Mouse (Mus musculus): Measurements from ENCODE around the gene Tlx1. TPM values are rescaled to one million over a fixed set of nuclear protein-coding genes. Genes with fewer than 3 reads are reported as not detected.

The Tlx1 gene
- polyA plus RNA-seq, 1 experiment from 2014 or later: not detected

DNA sequence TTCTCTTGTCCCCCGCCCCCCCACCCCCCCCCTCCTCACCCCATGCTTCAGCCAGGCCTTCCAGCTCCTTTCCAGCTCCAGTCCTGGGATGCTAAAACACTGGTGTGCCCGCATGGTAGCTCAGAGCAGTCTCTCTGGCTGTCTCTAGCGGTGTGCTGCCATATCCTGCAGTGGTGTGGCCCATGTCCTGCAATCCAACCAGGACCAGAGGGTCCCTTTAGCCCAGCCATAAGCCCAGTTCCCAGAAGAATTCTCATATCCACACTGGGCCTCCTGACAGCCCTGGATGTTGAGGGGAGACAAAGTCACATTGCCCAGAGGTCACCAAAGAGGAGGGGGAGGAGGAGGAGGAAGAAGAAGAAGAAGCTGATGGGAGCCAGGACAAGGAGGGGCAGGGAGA is 35.7 kb upstream of the Tlx1 start:
- Histone ChIP-seq H3K4me1 (ENCODE audit: insufficient read depth, low read depth, low read length) (no peaks in the 10 kb centered on the region), H3K27ac (ENCODE audit: low read length) (no peak overlapping the region), H3K4me3 (ENCODE audit: low read depth, low read length) (no peak overlapping the region), H3K9me3 (ENCODE audit: low read length) (no peaks in the 10 kb centered on the region), H3K9ac (replicated peaks; ENCODE audit: low read depth) (no peak overlapping the region), H3K36me3 (ENCODE audit: insufficient read depth, low read length) (no peaks in the 10 kb centered on the region), H3K27me3 (replicated peaks; ENCODE audit: insufficient read depth, low read length) (0 out of 2 replicates have a peak, but pooled peaks cover 3% of the 10 kb centered on the region), H3K4me2 (replicated peaks; ENCODE audit: low read depth, low read length) (no peak overlapping the region)
- no peak for TF ChIP-seq EP300 (IDR thresholded peaks at IDR 0.05)
- TF ChIP-seq CTCF (IDR thresholded peaks at IDR 0.05): no peak
- DNase-seq (ENCODE audit: low spot score) (no peak), ATAC-seq (no peak)
- WGBS: 31% methylated on average over 3 of the region's 3 CpGs

DNA sequence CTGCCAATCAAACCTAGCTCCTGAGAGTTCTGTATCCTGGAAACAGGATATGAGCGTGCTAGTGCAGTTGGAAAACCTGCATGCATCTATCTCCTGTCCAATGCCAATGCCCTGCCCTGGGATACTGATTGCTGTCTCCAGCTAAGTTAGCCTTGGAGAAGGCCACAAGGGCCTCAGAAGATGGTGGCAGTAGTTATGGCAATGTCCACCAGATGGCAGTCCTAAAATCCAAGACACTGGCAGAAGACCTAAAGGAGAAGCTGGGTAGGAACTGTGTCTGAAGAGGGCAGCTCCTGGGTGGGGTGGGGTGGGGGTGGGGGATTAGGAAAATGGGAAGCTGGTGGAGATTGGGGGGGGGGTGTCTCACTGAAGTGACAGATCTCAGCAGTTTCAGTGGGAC is 33.7 kb upstream of the Tlx1 start:
- H3K36me3 ChIP-seq (ENCODE audit: insufficient read depth, low read length): no peaks in the 10 kb centered on the region

GRCm38 (mm10) chr19:45131966-45132628 is 18.4 kb upstream of the Tlx1 start:
- H3K36me3 ChIP-seq (ENCODE audit: insufficient read depth, low read length): no peaks in the 10 kb centered on the region
- ATAC-seq: peak; percentile 32
- H3K27ac ChIP-seq (ENCODE audit: low read length): no peak overlapping the region
- no peaks in the 10 kb centered on the region for H3K4me1 ChIP-seq (ENCODE audit: insufficient read depth, low read depth, low read length)
- H3K4me3 ChIP-seq (ENCODE audit: low read depth, low read length): no peak overlapping the region
- H3K9me3 ChIP-seq (ENCODE audit: low read length): no peaks in the 10 kb centered on the region
- no peak overlapping the region for H3K4me2 ChIP-seq (replicated peaks; ENCODE audit: low read depth, low read length)
- H3K27me3 ChIP-seq (replicated peaks; ENCODE audit: insufficient read depth, low read length): 0 out of 2 replicates have a peak, but pooled peaks cover 4% of the 10 kb centered on the region
- 13% methylated on average over 14 of the region's 14 CpGs for WGBS
- no peak for TF ChIP-seq CTCF (IDR thresholded peaks at IDR 0.05)
- no peak for TF ChIP-seq EP300 (IDR thresholded peaks at IDR 0.05)
- DNase-seq (ENCODE audit: low spot score): peak; percentile 36
- no peak overlapping the region for H3K9ac ChIP-seq (replicated peaks; ENCODE audit: low read depth)

More for the DNA sequence above, 33.7 kb upstream of the Tlx1 start:
- Histone ChIP-seq H3K27me3 (replicated peaks; ENCODE audit: insufficient read depth, low read length) (0 out of 2 replicates have a peak, but pooled peaks cover 3% of the 10 kb centered on the region), H3K27ac (ENCODE audit: low read length) (no peak overlapping the region), H3K4me1 (ENCODE audit: insufficient read depth, low read depth, low read length) (no peaks in the 10 kb centered on the region), H3K4me3 (ENCODE audit: low read depth, low read length) (no peak overlapping the region), H3K4me2 (replicated peaks; ENCODE audit: low read depth, low read length) (no peak overlapping the region), H3K9me3 (ENCODE audit: low read length) (no peaks in the 10 kb centered on the region), H3K9ac (replicated peaks; ENCODE audit: low read depth) (no peak overlapping the region)
- 41% methylated on average over 1 of the region's 1 CpGs for WGBS
- ATAC-seq (no peak), DNase-seq (ENCODE audit: low spot score) (peak; percentile 41)
- TF ChIP-seq EP300 (IDR thresholded peaks at IDR 0.05) (no peak), CTCF (IDR thresholded peaks at IDR 0.05) (peak; percentile 77)

DNA sequence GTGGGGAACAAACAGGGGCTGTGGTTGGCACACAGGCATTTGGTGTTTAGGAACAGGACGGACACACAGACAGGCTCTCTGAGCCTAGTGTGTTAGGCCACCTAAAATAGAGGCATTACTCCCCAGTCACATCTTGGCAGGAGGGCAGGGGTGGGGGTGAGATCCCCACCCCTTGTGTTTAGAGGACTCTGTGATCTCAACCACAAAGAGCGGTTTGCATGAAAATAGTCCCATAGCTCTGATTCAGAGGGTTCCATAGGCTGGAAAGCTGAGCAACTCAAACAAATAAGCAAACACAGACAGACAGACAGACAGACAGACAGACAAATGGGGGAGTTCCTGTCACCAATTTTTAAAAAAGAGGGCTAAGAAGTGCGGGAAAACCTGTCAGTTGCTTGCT is 7.9 kb upstream of the Tlx1 start:
- Histone ChIP-seq H3K4me1 (ENCODE audit: insufficient read depth, low read depth, low read length) (no peaks in the 10 kb centered on the region), H3K36me3 (ENCODE audit: insufficient read depth, low read length) (no peaks in the 10 kb centered on the region), H3K4me2 (replicated peaks; ENCODE audit: low read depth, low read length) (no peak overlapping the region), H3K27me3 (replicated peaks; ENCODE audit: insufficient read depth, low read length) (peaks cover 56% of the 10 kb centered on the region), H3K9me3 (ENCODE audit: low read length) (no peaks in the 10 kb centered on the region), H3K27ac (ENCODE audit: low read length) (no peak overlapping the region), H3K9ac (replicated peaks; ENCODE audit: low read depth) (no peak overlapping the region), H3K4me3 (ENCODE audit: low read depth, low read length) (no peak overlapping the region)
- DNase-seq (ENCODE audit: low spot score): no peak
- no peak for TF ChIP-seq CTCF (IDR thresholded peaks at IDR 0.05)
- no peak for TF ChIP-seq EP300 (IDR thresholded peaks at IDR 0.05)
- 3% methylated on average over 3 of the region's 3 CpGs for WGBS
- ATAC-seq: no peak

DNA sequence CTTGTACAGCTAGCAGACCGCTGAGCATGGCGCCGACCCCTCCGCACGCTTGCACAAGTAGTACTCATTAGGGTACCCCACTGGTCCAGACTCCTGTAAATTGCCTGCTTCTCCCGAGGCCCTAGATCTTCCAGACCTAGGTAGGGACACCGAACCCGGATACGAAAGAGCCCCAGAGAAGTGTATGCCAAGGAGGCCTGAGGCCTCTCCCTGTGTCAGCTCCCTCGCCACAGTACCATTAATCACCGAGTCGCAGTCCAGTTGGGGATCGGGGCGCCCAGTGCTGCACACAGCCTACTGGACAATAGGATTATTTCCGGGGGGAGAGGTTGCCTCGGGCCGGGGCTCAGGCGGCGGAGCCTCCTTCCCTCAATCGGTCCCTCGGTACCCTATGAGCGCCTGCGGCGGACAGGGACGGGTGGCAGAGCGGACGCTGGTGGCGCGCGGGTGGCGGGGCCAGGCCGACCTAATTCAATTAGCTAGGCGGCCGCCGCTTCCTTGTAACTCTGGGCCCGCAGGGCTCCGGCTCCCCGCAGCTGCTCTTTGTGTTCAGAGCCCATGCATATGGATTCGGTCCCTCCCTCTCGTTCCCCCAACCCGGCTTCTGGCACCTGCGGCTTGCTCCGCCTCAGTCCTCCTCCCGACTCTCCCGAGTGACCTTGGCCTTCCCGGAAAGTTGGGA is 7.1 kb upstream of the Tlx1 start:
- ATAC-seq (no peak), DNase-seq (ENCODE audit: low spot score) (no peak)
- H3K9me3 ChIP-seq (ENCODE audit: low read length): no peaks in the 10 kb centered on the region
- H3K4me3 ChIP-seq (ENCODE audit: low read depth, low read length): no peak overlapping the region
- no peak overlapping the region for H3K9ac ChIP-seq (replicated peaks; ENCODE audit: low read depth)
- no peaks in the 10 kb centered on the region for H3K4me1 ChIP-seq (ENCODE audit: insufficient read depth, low read depth, low read length)
- TF ChIP-seq EP300 (IDR thresholded peaks at IDR 0.05) (no peak), CTCF (IDR thresholded peaks at IDR 0.05) (no peak)
- peaks cover 65% of the 10 kb centered on the region for H3K27me3 ChIP-seq (replicated peaks; ENCODE audit: insufficient read depth, low read length)
- H3K27ac ChIP-seq (ENCODE audit: low read length): no peak overlapping the region
- no peaks in the 10 kb centered on the region for H3K36me3 ChIP-seq (ENCODE audit: insufficient read depth, low read length)
- H3K4me2 ChIP-seq (replicated peaks; ENCODE audit: low read depth, low read length): no peak overlapping the region
- 2% methylated on average over 46 of the region's 46 CpGs for WGBS

- Histone ChIP-seq H3K4me3 (ENCODE audit: low read depth, low read length) (no peak overlapping the region), H3K36me3 (ENCODE audit: insufficient read depth, low read length) (no peaks in the 10 kb centered on the region), H3K9ac (replicated peaks; ENCODE audit: low read depth) (no peak overlapping the region), H3K9me3 (ENCODE audit: low read length) (no peaks in the 10 kb centered on the region), H3K27me3 (replicated peaks; ENCODE audit: insufficient read depth, low read length) (peaks cover 77% of the 10 kb centered on the region), H3K4me2 (replicated peaks; ENCODE audit: low read depth, low read length) (no peak overlapping the region), H3K27ac (ENCODE audit: low read length) (no peak overlapping the region), H3K4me1 (ENCODE audit: insufficient read depth, low read depth, low read length) (no peaks in the 10 kb centered on the region; the same call in 1 of the 2 replicates)
- WGBS: 3% methylated on average over 4 of the region's 4 CpGs
- DNase-seq (ENCODE audit: low spot score): no peak
- TF ChIP-seq EP300 (IDR thresholded peaks at IDR 0.05): no peak
- TF ChIP-seq CTCF (IDR thresholded peaks at IDR 0.05): no peak
- no peak for ATAC-seq
These were observed 3.4 kb upstream of the Tlx1 start for GRCm38 (mm10) chr19:45147071-45147470.

Measured in lung, postnatal 0 days (tissue).